Mouse (Mus musculus) hematopoietic stem cell, adult 5-6 weeks (primary cell): ENCODE measurements around the gene Oxa1l. TPM values are rescaled to one million over a fixed set of nuclear protein-coding genes. Genes with fewer than 3 reads are reported as not detected.
A peak's percentile ranks its signal among the peaks of the same experiment; 100 is the strongest.

Experiments used
- ATAC-seq, 2 experiments: fragments of 125-278 bp in 1 of 2; replicated peaks in 1 of 2; 2 replicates each; pipeline ENCODE4 v1.8.0; 2016 to 2017; ENCODE audit warnings: inconsistent platforms in 2 of 2, mild to moderate bottlenecking in 2 of 2, moderate number of reproducible peaks in 2 of 2, low read depth in 1 of 2, moderate TSS enrichment in 1 of 2; ENCODE audit not compliant: low FRiP score in 2 of 2, poor library complexity in 2 of 2, severe bottlenecking in 2 of 2, insufficient read depth in 1 of 2, low TSS enrichment in 1 of 2
- total RNA-seq: library from RNA; stranded (forward); fragments of 172-1452, 232-1000 nt; gene quantifications from 2 replicates; pipeline ENCODE4 v1.2.3, GENCODE M21; 2017

The Oxa1l gene
- total RNA-seq, 1 experiment from 2014 or later, result 30.7 TPM

- no peak for ATAC-seq
These were observed 36.1 kb downstream of the Oxa1l start for GRCm38 (mm10) chr14:54396685-54397084.

DNA sequence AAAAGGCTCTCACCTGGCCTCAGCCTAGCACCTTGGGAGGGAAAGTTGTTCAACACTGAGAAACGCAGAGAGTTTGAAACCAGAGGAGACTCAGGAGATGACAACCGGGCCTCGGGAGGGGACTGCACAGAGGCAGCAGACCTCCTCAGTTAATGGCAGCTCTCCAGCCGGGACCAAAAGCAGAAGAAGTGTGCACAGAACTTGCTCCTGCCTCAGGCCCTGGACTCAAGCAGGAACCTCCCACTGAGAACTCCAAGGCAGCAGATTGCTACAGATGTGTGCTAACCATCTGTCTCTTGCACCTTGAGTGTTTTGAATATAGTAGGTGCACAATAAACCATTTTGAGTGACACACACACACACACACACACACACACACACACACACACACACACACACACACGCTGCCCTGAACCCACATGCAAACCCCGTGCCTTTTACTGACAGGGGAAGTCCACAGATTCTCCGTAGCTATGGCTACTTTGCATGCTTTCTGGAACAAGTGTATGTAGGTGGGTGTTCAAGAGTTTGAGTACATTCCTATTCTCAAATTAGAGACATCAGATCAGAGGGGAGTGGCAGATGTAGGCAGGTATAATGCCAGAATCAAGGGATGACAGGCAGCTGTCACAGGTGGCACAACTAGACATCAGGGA is 37.4 kb downstream of the Oxa1l start:
- ATAC-seq, result peak; percentile 37 to 58; a peak in 2 of 4 replicates

- no peak for ATAC-seq
These were observed 37.9 kb downstream of the Oxa1l start for GRCm38 (mm10) chr14:54398528-54398916.

DNA sequence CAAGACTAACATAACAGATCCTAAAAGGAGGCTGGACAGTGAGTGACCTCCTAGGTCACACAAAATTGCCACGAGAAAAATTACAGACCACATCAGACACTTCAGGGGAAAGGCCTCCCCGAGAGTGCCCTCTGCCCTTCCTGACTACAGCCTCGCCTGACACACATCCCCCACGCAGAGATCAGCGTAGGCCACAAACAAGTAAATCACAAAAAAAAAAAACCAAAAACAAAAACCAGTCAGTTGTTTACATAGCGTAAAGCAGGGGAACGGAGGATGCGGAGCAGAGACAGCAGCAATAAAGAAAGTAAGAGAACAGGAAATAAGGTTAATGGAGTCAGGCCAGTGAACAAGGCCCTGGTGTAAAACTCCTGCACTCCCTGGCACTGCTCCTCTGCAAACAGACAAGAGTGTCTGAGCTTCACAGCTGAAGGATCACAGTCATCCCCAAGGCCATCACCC is 38.3 kb downstream of the Oxa1l start:
- ATAC-seq, result no peak

DNA sequence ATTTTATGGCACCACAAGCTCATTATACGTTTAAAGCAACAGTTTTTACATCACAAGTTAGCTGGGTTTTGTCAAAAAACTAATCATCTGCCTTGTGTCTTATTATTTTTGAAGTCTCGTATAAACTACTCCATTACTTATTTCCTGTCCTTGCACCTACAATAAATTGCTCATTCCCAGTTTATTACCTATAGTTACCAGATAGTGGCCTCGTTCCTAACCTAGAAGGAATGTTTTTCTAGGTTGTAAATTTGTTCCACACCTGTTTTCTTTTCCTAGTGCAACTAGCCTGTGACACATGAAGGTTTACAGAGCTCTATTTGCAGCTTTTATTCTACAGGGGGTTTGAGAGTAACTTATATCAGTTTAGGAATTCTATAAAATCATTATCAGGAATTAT is 41.1 kb downstream of the Oxa1l start:
- no peak for ATAC-seq

- ATAC-seq, result no peak
These were observed 47.9 kb downstream of the Oxa1l start for GRCm38 (mm10) chr14:54408336-54409056.

- peak; percentile 39 to 62; a peak in 3 of 4 replicates for ATAC-seq
These were observed 48.5 kb downstream of the Oxa1l start for GRCm38 (mm10) chr14:54409057-54409645.

- ATAC-seq, result peak in 1 of 2 experiments; percentile 27; a peak in 1 of 4 replicates
These were observed 49.6 kb downstream of the Oxa1l start for GRCm38 (mm10) chr14:54409980-54410810.

DNA sequence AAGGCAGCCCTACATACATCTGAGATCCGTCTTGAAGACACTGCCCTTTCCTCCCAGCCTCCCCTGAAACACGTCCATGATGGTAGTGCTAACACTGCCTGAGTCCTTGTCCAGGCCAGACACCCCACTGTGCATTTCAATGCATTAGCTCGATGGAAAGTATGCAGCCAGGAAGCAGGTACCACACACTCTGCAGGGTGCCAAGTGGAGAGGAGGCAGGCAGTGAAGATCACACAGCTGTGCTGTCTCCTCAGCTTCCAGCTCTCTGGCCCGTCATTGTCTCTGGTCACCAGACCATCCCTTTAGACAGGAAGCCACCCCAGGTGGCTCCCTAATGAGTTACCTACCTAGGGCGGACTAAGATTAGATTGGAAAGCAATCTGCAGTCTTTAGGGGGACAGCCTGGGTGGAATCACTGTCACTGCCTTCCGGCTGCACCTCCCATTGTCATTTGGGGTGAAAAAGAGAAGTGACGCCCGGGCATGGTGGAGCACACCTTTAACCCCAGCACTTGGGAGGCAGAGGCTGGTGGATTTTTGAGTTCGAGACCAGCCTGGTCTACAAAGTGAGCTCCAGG is 51.5 kb downstream of the Oxa1l start:
- no peak for ATAC-seq

- ATAC-seq, result 0 out of 4 replicates have a peak, but pooled peaks of 1 of the 2 experiments have one; percentile 38
These were observed 52.1 kb downstream of the Oxa1l start for GRCm38 (mm10) chr14:54412629-54413170.

DNA sequence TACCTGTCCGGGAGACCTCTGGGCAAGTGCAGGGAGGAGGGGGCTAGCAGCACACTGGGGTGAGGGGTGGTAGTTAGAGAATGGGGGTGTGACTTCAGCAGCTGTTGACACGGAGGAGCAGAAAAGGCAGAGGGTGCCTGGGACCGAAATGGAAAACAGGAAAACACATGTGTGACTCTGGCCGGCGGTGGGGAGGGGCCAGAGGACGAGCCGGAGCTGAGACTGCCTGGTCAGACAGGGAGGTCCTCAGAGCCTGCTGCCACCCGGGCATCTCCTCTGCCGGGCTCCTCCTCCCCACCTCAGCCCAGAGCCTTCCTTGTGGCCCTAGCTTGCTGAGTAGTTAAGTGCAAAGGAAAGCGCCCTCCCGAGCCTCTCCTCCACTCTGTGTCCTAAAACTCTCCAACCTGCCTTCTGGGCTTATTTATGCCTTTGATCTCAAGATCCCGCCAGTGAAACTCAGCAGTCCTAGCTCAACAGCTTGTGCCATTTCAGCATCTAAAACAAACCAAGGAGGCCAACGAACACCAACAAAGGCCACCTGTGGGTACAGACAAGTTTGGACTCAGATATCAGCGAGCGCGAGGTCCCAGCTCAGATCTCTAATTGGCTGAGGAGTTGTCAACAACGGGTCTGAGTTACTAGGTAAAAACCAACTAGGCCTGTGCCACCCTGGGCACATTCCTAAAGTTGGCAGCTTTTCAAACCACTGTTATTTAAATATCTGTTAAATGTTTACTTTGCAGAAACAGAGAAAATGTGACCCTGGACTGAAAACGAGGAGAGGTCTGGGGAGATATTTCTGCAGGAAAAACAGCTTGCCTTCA is 53.5 kb downstream of the Oxa1l start:
- no peak for ATAC-seq

- ATAC-seq, result no peak
These were observed 54.8 kb downstream of the Oxa1l start for GRCm38 (mm10) chr14:54415241-54416020.

DNA sequence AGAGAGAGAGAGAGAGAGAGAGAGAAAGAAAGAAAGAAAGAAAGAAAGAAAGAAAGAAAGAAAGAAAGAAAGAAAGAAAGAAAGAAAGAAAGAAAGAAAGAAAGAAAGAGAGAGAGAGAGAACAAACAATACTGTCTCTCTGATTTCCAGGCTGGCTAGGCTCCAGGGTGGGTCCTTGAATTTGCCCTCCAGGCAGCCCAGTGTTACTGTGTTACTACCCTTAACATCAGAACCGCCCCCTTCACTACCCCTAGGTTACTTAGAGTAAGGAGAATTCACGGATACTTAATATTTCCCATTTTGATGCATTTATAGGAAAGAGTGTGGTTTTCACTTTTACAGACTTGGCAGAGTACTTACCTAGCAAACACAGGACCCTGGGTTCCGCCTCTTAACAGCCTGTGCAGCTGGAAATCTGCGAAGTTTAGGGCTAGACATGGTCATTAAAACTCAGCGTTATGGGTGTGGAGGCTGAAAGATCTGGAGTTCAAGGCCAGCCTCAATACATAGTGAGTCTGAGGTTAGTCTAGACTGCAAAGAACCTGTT is 55.7 kb downstream of the Oxa1l start:
- no peak for ATAC-seq

GRCm38 (mm10) chr14:54416830-54417229 is 56.2 kb downstream of the Oxa1l start:
- ATAC-seq, result no peak

GRCm38 (mm10) chr14:54417623-54418081 is 57.0 kb downstream of the Oxa1l start, which contains the start of gene Slc7a7:
Slc7a7 (minus strand) TSS chr14:54417780.
- peak in 1 of 2 experiments; percentile 18; a peak in 1 of 4 replicates for ATAC-seq
